Mouse (Mus musculus) granulocyte monocyte progenitor cell, adult 5-6 weeks (primary cell): ENCODE measurements at regions not wholly inside any gene's neighbourhood (a gene's known extent, or its start where the extent isn't known, plus 50 kb on each side); places are given as distances from the start of the nearest gene placed in this dataset.

Source experiments
- ATAC-seq: replicated peaks from 2 replicates; pipeline ENCODE4 v1.8.0; 2016; ENCODE audit warnings: mild to moderate bottlenecking, moderate TSS enrichment, inconsistent platforms; ENCODE audit not compliant: poor library complexity, severe bottlenecking

GRCm38 (mm10) chr1:55887386-55887785 is 481.7 kb downstream of the Plcl1 start:
- ATAC-seq, result no peak

GRCm38 (mm10) chr1:55888711-55889366 is 483.1 kb downstream of the Plcl1 start:
- ATAC-seq, result no peak

DNA sequence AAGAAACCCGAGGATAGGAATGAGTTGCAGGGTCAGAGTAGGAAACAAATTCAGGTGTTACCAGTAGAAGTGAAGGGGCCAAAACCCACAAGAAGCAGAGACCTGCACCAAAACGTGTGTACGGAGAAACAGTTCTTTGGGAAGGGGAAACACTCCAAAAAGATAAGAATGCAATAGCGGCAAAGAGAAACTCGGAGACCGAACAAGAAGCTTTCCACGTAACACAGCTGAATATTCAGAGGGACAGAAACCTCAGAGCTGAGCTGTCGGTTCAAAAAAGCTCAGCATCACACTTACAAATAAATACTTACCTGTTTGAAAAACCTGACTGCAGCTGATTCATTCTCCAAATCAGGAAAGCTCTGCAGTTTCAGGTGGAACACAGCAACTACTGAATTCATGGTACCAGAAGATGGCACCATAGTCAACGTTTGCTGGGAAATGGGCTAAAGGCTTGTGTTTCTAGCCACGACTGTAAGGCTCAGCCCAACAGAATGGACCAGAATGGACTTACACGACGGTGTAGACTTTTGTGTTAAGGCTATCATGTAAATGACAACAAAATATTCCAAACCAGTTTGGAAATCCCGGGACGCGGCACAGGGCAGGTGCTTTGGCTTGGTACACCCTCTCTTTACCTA is 484.9 kb downstream of the Plcl1 start:
- ATAC-seq, result no peak

- ATAC-seq, result no peak
These were observed 486.2 kb downstream of the Plcl1 start for GRCm38 (mm10) chr1:55891894-55892293.

DNA sequence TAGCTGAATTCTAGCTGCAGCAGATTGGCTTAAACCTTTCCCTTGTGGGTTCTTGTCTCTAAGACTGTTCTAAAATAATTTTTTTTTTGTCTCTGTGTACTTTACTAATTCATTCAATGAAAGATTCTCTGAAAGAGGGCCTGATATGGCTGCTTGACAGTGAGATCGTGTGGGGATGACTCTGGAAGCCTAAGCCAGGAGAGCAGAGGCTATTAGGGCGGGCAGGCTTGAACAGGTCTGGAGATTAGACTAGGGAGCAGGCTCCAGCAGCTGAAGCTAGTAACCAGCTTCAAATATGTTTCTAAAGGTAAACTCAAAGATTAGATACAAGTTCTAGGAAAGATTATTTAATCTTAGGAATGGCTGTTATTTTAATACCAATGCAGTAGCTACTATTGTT is 491.9 kb downstream of the Plcl1 start:
- no peak for ATAC-seq

DNA sequence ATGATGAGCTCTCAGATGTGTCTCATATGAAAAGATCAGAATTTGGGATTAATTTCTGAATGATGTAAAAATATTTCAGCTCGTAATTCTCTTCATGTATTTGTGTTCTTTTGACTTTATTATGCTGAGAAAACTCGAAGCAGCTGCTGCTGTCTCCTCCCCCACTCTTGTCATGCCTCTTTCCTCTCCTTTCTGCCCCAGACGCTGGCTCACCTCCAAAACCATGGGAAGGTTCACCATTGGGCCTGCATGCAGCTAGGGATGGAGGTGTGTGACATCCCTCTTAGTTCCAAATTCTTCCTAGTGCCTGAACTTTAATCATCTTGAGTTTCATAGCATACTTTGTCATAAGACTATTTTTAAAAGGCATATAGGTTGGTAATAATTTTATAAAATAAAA is 492.3 kb downstream of the Plcl1 start:
- ATAC-seq, result no peak

- no peak for ATAC-seq
These were observed 494.3 kb downstream of the Plcl1 start for GRCm38 (mm10) chr1:55900033-55900432.

GRCm38 (mm10) chr1:55903177-55903576 is 497.5 kb downstream of the Plcl1 start:
- ATAC-seq, result peak; percentile 91

DNA sequence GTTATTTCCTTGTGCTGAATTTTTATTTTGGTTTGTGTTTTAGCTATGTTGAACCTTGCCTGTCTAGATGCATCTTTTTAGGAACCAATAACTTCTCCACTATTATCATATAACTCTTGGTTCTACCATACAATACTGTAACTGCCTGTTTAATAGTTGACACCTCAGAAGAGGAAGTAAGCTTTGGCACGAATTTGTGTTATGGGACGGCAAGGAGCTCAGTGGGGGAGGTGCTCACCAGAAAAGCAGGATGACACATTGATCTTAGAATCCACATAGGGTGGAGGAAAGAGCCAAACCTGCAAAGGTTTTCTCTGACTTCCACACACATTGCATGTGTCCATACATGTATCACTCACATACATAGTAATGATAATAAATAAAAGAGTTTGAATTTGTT is 498.9 kb downstream of the Plcl1 start:
- peak; percentile 53 for ATAC-seq

DNA sequence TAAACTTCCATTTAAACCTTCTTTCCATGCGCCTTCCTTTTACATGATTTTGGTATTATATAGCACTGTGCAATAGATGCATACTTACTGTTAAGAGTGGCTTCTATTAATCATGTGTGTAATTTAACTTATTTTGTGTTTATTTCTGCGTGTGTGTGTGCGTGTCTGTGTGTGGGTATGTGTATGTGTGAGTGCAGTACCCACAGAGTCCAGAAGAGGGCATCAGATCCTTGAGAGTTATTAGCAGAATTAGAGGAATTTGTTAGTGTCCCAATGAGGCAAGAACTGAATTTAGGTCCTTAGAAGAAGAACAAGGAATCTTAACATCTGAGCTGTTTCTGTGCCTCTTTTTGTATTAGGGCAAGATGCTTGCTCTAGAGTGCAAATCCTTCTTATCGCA is 499.5 kb downstream of the Plcl1 start:
- no peak for ATAC-seq

DNA sequence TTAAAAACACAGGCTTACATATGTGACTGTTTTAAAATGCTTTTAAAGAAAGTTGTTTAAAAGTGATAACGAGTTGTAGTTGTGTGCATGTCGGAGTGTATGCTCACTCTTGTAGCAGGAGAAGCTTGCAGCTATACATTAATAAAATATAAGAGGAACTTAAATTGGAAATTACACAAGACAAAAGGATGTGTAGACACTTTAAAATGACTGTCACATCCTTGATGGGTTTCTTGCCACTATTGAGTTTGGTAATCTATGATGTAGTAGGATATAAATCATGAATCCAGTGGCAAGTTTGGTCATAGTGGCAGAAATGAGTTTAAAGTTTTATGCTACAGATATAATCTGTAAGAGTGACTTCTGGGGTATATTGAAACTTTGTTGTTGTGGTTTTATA is 504.3 kb downstream of the Plcl1 start:
- ATAC-seq, result peak; percentile 75

- no peak for ATAC-seq
These were observed 508.6 kb downstream of the Plcl1 start for GRCm38 (mm10) chr1:55914284-55914683.

DNA sequence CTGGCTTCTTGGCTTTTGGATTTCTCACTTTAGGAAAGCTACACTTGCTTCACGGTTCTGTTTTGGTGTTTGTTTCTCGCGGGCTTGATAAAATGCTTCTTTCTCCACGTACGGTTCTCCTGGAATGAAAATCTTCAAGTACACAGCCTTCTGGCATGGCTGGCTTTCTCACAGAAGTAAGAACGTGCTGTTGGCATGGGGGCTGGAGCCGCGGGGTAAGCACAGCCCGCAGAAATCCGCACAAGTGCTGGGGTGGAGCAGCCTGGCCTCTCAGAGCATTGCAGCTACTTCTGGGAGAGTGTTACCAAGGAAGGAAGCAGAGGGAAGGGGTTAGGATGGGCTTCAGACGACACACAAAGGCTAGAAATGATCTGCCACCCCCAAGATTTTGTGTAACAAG is 510.2 kb downstream of the Plcl1 start:
- ATAC-seq, result no peak

DNA sequence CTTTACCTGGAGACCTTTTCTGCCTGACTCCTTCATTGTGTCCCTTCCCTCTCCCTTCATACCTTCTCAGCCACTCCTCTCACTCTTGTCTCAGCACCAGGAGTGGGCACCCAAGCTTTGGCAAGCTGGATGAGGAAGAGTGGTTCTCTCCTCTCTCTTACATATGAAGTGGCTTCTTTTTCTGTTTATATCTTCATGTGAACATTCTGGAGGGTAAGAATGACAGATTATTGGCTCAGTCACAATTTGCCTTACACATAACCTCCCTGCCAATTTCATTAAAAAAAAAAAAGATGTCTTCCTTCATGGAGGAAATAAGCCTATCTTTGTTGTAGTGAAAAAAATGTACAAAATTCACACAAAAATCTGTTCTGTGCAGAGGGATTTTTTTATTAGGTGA is 513.8 kb downstream of the Plcl1 start:
- no peak for ATAC-seq

DNA sequence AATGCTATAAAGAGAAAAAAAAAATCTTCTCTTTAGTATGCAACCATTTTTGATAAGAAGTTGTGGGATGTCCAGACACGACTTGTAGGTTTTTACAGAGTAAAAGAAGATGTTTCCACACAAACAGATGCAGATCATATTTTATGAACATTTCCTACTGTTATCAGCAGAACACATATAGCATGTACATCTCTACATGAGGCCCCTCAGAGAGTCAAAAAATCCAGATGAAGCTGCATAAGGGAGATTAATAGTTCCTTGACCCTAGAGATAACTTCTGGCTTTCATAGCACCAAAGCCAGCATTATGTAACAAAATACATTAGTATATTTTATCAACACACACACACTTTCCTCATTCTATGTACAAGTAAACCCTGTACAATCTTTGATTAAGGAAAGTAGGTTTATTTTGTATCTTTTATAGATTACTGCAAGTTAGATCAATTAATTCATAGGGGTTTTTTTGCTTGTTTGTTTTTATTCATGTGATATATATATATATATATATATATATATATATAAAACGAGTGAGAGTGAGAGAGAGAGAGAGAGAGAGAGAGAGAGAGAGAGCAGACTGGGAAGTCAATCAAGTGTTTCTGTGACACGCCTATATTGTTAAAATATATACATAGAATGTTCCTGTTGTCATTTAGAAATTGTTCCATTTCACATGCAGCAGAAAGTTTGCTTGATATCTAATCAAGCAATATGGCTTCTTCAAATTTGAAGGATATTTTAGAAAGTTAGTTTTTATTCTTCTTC is 541.2 kb downstream of the Plcl1 start:
- no peak for ATAC-seq

GRCm38 (mm10) chr1:55947618-55948283 is 542.0 kb downstream of the Plcl1 start:
- no peak for ATAC-seq

DNA sequence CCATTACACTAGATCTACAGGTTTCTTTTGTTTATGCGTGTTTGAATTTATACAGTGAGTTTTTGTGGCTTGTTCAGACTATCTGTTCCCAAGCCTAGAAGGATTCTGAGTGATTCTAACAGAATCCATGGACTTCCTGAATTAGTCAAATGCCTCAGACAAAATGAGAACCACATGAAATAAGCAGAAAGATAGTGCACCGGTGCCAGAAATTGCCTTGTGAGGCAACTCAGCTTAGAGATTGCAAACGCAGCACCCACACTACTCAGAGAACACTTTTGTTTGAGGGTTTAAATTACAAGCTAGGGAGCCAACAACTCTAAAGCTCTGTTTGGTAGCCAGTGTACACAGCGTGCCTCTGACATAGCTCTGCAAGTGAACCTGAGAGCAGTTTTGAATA is 543.9 kb downstream of the Plcl1 start:
- ATAC-seq, result no peak

GRCm38 (mm10) chr1:55957804-55958445 is 552.2 kb downstream of the Plcl1 start:
- ATAC-seq, result peak; percentile 56

DNA sequence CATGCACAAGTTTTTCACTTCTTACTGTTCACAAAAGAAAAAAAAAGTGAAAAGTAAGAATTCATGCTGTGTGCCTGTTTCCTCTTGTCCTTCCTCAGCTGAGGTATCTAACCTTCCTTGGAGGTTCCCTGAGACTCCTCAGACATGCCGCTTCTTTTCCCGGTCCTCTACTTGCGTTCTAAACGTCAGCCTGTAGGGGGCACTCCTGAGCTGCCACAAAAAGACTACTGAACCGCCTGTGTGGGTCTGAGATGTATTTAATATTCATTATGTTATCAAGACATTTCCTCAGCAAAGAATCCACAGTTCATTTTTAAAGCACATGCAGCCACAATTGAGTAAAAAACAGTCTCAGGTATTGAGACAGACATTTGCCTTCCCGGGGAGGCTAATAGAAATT is 554.6 kb downstream of the Plcl1 start:
- peak; percentile 74 for ATAC-seq

DNA sequence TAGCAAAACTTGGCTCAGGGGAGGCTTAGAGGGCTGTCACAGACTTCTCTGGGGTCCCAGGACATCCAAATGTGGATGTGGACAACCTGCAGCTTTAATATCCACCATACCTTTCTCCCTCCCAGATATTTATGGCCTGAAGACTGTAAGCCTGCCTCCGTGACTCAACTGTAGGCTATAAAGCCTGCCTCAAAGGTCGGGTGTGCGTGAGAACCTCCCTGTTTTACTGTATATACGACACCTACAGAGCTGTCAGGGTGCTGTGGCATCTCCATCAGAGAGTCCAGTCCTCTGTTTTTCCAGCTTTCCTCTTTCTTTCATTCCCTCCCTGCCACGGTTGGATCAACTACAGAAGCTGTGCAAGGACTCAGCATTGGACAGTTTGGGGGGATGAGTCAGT is 558.1 kb downstream of the Plcl1 start:
- ATAC-seq, result no peak

GRCm38 (mm10) chr1:55966273-55966672 is 560.6 kb downstream of the Plcl1 start:
- no peak for ATAC-seq
